Mouse (Mus musculus): ENCODE results near the gene Chpf2.

Gene Chpf2

DNA sequence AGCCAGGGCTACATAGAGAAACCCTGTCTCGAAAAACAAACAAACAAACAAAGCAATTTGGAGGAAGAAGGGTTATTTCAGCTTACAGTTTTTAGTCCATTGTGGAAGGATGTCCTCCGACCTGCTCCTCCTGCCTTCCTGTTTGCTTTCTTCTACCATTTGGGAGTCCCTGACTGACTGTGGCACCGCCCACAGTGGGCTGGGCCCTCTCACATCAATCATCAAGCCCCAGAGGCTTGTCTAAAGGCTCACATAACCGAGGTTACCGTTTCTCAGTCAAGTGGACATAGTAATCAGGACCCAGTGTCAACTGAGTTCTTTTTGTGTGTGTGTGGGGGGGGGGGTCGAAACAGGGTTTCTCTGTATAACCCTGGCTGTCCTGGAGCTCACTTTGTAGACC lies 51.6 kb downstream of the Chpf2 start:
- POLR2A ChIA-PET: interaction anchor here in 3 of 4 experiments (0.6 to 1.9 kb wide), 16 partner anchors 10 to 249 kb away, joined by 3 to 7 read pairs (median 3); partner anchors contain the start of genes Abcb8 (in 1 of the 3), Abcf2 (in 1 of the 3), Nub1 (in 1 of the 3) and Smarcd3 (in 1 of the 3)
- CTCF ChIA-PET: interaction anchor here in 3 of 4 experiments (0.6 to 1.7 kb wide), 10 partner anchors 11 to 301 kb away, joined by 3 to 12 read pairs (median 4); partner anchors contain the start of gene Smarcd3 (in 1 of the 3)

GRCm38 (mm10) chr5:24639081-24639480 lies 52.5 kb downstream of the Chpf2 start:
- ChIA-PET POLR2A (interaction anchor here in 3 of 4 experiments (0.6 to 1.9 kb wide), 9 partner anchors 9 to 250 kb away, joined by 3 to 7 read pairs (median 4); partner anchors contain the start of genes Abcb8 (in 1 of the 3), Abcf2 (in 1 of the 3), Nub1 (in 1 of the 3) and Smarcd3 (in 1 of the 3)), CTCF (interaction anchor here in 1 of 4 experiments (1.0 kb wide), 1 partner anchor 111 kb away, joined by 3 read pairs; no protein-coding TSS in a partner anchor)
